In genomic region chr2:44148550-44149100, GRCm38 (mm10) we compare ENCODE assay signal across 18 mouse cellular contexts.
DNase-seq lines count a peak whose midpoint lies in the region; ATAC-seq and TF ChIP-seq lines count a peak whose summit lies in the region.
"Had no signal": no experiment of that assay in that cellular context is flagged by ENCODE, and none has a peak within 500 bp of the region (broad histone marks: within the 10 kb centered on the region; RNA-seq: fewer than 3 reads in every experiment).

No protein-coding gene starts in this region.

- H3K27ac ChIP-seq in heart, embryonic 12.5 days (ENCODE audit: poor library complexity, severe bottlenecking), result no peak overlapping the region
- H3K27ac ChIP-seq in kidney, postnatal 0 days, result peak overlapping the region; percentile 75
- H3K27ac ChIP-seq in midbrain, embryonic 15.5 days, result no peak overlapping the region
- H3K27ac ChIP-seq: hindbrain, postnatal 0 days; layer of hippocampus, adult 2 months; limb, embryonic 12.5 days had no signal

- H3K36me3 ChIP-seq in heart, embryonic 12.5 days, result no peaks in the 10 kb centered on the region
- no peaks in the 10 kb centered on the region for H3K36me3 ChIP-seq in kidney, postnatal 0 days (ENCODE audit: insufficient read depth, low read length)
- H3K36me3 ChIP-seq in midbrain, embryonic 15.5 days (replicated peaks), result no peaks in the 10 kb centered on the region
- H3K36me3 ChIP-seq: embryonic facial prominence, embryonic 13.5 days; limb, embryonic 12.5 days had no signal

- ATAC-seq in heart, embryonic 12.5 days (ENCODE audit: insufficient number of reproducible peaks, low FRiP score), result no peak
- no peak for ATAC-seq in kidney, postnatal 0 days (replicated peaks; ENCODE audit: low FRiP score, low read depth)
- ATAC-seq in midbrain, embryonic 15.5 days (replicated peaks), result no peak
- ATAC-seq: hindbrain, postnatal 0 days had no signal

- H3K9me3 ChIP-seq in heart, embryonic 12.5 days (replicated peaks), result no peaks in the 10 kb centered on the region
- no peaks in the 10 kb centered on the region for H3K9me3 ChIP-seq in kidney, postnatal 0 days (replicated peaks; ENCODE audit: low read length)
- H3K9me3 ChIP-seq in midbrain, embryonic 15.5 days, result no peaks in the 10 kb centered on the region
- H3K9me3 ChIP-seq: embryonic facial prominence, embryonic 13.5 days; limb, embryonic 12.5 days had no signal

- 61% methylated on average over 7 of the region's 7 CpGs for WGBS in heart, embryonic 12.5 days
- 64% methylated on average over 7 of the region's 7 CpGs for WGBS in kidney, postnatal 0 days
- 58% methylated on average over 7 of the region's 7 CpGs for WGBS in midbrain, embryonic 15.5 days

- H3K9ac ChIP-seq in heart, embryonic 12.5 days, result no peak overlapping the region
- H3K9ac ChIP-seq in kidney, postnatal 0 days (ENCODE audit: low read depth, low read length), result no peak overlapping the region
- no peak overlapping the region for H3K9ac ChIP-seq in midbrain, embryonic 15.5 days
- H3K9ac ChIP-seq: embryonic facial prominence, embryonic 13.5 days; limb, embryonic 12.5 days had no signal

- DNase-seq in heart, adult 8-10 months (ENCODE audit: low spot score), result peak; percentile 14
- DNase-seq in kidney, postnatal 0 days (ENCODE audit: low spot score), result peak; percentile 67
- no peak for DNase-seq in kidney, postnatal 25 days
- DNase-seq in retina, postnatal 1 day, result peak; percentile 12
- no peak for DNase-seq in retina, embryonic 14.5 days (ENCODE audit: low spot score)
- DNase-seq: B cell, adult 2 months; cerebellum, adult 11-12 months; cerebellum, postnatal 36 days; right cerebral cortex, adult 18-20 months; spleen, adult 18-20 months; thymus, postnatal 36 days had no signal

- 0 out of 2 replicates have a peak, but pooled peaks have one; percentile 5 for TF ChIP-seq CTCF in kidney, postnatal 0 days (IDR thresholded peaks at IDR 0.05; ENCODE audit: low read depth)

- no peak overlapping the region for H3K4me2 ChIP-seq in heart, embryonic 12.5 days
- peak overlapping the region; percentile 13; the same call in 1 of the 2 replicates for H3K4me2 ChIP-seq in kidney, postnatal 0 days (ENCODE audit: low read length)
- no peak overlapping the region for H3K4me2 ChIP-seq in midbrain, embryonic 15.5 days
- H3K4me2 ChIP-seq: limb, embryonic 12.5 days; midbrain, embryonic 11.5 days had no signal

- 0 out of 2 replicates have a peak, but pooled peaks cover 2% of the 10 kb centered on the region for H3K4me1 ChIP-seq in heart, embryonic 12.5 days (replicated peaks)
- no peaks in the 10 kb centered on the region for H3K4me1 ChIP-seq in kidney, postnatal 0 days (replicated peaks; ENCODE audit: insufficient read depth, low read length)
- H3K4me1 ChIP-seq in midbrain, embryonic 15.5 days, result no peaks in the 10 kb centered on the region
- H3K4me1 ChIP-seq: limb, embryonic 12.5 days had no signal

- H3K27me3 ChIP-seq in heart, embryonic 12.5 days (replicated peaks), result no peaks in the 10 kb centered on the region
- no peaks in the 10 kb centered on the region for H3K27me3 ChIP-seq in kidney, postnatal 0 days (ENCODE audit: insufficient read depth, low read length)
- H3K27me3 ChIP-seq in midbrain, embryonic 15.5 days (replicated peaks), result no peaks in the 10 kb centered on the region
- H3K27me3 ChIP-seq: embryonic facial prominence, embryonic 13.5 days; limb, embryonic 12.5 days had no signal

- H3K4me3 ChIP-seq in heart, embryonic 12.5 days, result no peak overlapping the region
- H3K4me3 ChIP-seq in kidney, postnatal 0 days (replicated peaks; ENCODE audit: low read depth, low read length), result no peak overlapping the region
- H3K4me3 ChIP-seq in midbrain, embryonic 15.5 days, result no peak overlapping the region
- H3K4me3 ChIP-seq: embryonic facial prominence, embryonic 13.5 days; layer of hippocampus, adult 2 months; limb, embryonic 12.5 days had no signal

Comparison
In these comparisons a context has a peak if more than half of its experiments do, and no peak if none do; other contexts are left out.
1. DNase-seq: peak in heart, adult 8-10 months (single experiment), kidney, postnatal 0 days (single experiment) and retina, postnatal 1 day (single experiment); none in kidney, postnatal 25 days (0 of 2) and retina, embryonic 14.5 days (single experiment).